Mouse (Mus musculus) forebrain, embryonic 14.5 days (tissue): ENCODE measurements at regions not wholly inside any gene's neighbourhood (a gene's known extent, or its start where the extent isn't known, plus 50 kb on each side); places are given as distances from the start of the nearest gene placed in this dataset.
"Not testable (repeated sequence)": the region's sequence is repeated elsewhere in the genome, so short reads cannot be mapped to it uniquely, and the experiment has no call there.

Experiments used
- ATAC-seq: fragments of 200-750 bp; cut with Nextera tagmentation; 2 replicates; pipeline ENCODE4 v1.8.0; 2017; ENCODE audit warnings: mild to moderate bottlenecking, moderate library complexity
- DNase-seq: peaks from one replicate; pipeline ENCODE4 v3.0.0-alpha.2; 2015; ENCODE audit warnings: low spot score
- H3K27ac ChIP-seq: fragments of 300-500 bp; sonication (generic); 2 replicates; pipeline ENCODE4 v1.5.1; 2014; ENCODE audit warnings: low read depth, mild to moderate bottlenecking, control low read depth, low read length, moderate library complexity
- H3K27me3 ChIP-seq: fragments of 300-500 bp; sonication (generic); replicated peaks from 2 replicates; pipeline ENCODE4 v1.6.1; 2014; ENCODE audit warnings: low read length, control low read depth, mixed read lengths; ENCODE audit not compliant: control insufficient read depth, insufficient read depth
- H3K36me3 ChIP-seq: fragments of 300-500 bp; sonication (generic); 2 replicates; pipeline ENCODE4 v1.6.1; 2014; ENCODE audit warnings: low read length, control low read depth; ENCODE audit not compliant: control insufficient read depth, insufficient read depth
- H3K4me1 ChIP-seq: fragments of 300-500 bp; sonication (generic); 2 replicates; pipeline ENCODE4 v1.6.1; 2014; ENCODE audit warnings: antibody characterized with exemption, low read length, control low read depth; ENCODE audit not compliant: control insufficient read depth, insufficient read depth
- H3K4me2 ChIP-seq: fragments of 300-500 bp; sonication (generic); 2 replicates; pipeline ENCODE4 v1.6.1; 2014; ENCODE audit warnings: mild to moderate bottlenecking, control low read depth, low read length
- H3K4me3 ChIP-seq: fragments of 300-500 bp; sonication (generic); 2 replicates; pipeline ENCODE4 v1.5.1; 2014; ENCODE audit warnings: low read depth, low read length, control low read depth
- H3K9ac ChIP-seq: fragments of 300-500 bp; sonication (generic); 2 replicates; pipeline ENCODE4 v1.6.1; 2014; ENCODE audit warnings: mild to moderate bottlenecking, low read length, control low read depth, moderate library complexity
- H3K9me3 ChIP-seq: fragments of 300-500 bp; sonication (generic); replicated peaks from 2 replicates; pipeline ENCODE4 v1.6.1; 2016; ENCODE audit warnings: low read length, control low read depth, mixed read lengths; ENCODE audit not compliant: control insufficient read depth
- WGBS: fragments of 180-500 bp; shearing (Covaris S2); extraction: QIAGEN DNeasy Blood & Tissue Kit; methylation state at CpG from one replicate; pipeline ENCODE4 v1.1.7; 2014; 5-methylcytosine and 5-hydroxymethylcytosine counted together

DNA sequence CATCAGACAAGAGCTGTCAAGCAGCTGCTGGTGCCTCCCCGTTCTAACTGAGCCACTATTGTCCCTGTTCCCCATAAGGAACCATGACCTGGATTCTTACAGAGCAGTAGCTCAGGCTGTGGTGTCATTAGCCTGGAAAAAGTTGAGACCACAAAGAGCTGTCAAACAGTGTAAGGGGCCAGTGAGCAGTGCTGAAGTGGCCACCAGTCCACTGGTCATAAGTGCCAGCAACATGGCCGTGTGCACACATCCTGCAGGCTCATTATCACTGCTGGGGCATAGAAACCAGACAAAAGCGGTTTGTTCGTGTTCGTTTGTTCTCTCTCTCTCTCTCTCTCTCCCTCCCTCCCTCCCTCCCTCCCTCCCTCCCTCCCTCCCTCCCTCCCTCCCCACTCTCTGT, 125.2 kb upstream of the Rybp start:
- Histone ChIP-seq H3K27me3 (0 out of 2 replicates have a peak, but pooled peaks cover 3% of the 10 kb centered on the region), H3K27ac (no peak overlapping the region), H3K36me3 (no peaks in the 10 kb centered on the region), H3K4me1 (no peaks in the 10 kb centered on the region), H3K9ac (no peak overlapping the region), H3K4me2 (no peak overlapping the region), H3K4me3 (no peak overlapping the region), H3K9me3 (no peaks in the 10 kb centered on the region)
- WGBS, result 12% methylated on average over 5 of the region's 5 CpGs
- DNase-seq (no peak), ATAC-seq (no peak)

DNA sequence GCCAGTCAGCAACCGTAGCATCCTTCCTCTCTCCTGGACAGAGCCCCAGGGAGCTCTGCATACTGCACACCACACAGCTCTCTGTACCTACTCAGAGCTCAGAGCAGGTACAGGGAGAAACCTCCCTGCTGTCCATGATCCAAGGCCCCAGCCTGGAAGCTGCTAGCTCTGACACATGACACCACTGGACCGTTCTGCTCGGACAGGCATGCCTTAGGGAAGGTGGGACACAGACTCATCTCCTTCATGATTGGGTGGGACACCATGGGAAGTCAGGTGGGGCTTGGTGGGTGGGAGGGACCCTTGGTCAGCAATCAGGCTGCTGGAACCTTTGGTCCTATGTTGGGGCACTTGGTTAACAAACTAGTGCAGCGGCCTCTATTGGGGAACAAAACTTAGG, 124.7 kb upstream of the Rybp start:
- H3K4me3 ChIP-seq, result no peak overlapping the region
- H3K4me1 ChIP-seq, result no peaks in the 10 kb centered on the region
- ATAC-seq (no peak), DNase-seq (no peak)
- H3K27me3 ChIP-seq, result 0 out of 2 replicates have a peak, but pooled peaks cover 3% of the 10 kb centered on the region
- H3K9me3 ChIP-seq, result no peaks in the 10 kb centered on the region
- 80% methylated on average over 4 of the region's 4 CpGs for WGBS
- no peaks in the 10 kb centered on the region for H3K36me3 ChIP-seq
- H3K9ac ChIP-seq, result no peak overlapping the region
- H3K27ac ChIP-seq, result no peak overlapping the region
- H3K4me2 ChIP-seq, result no peak overlapping the region

DNA sequence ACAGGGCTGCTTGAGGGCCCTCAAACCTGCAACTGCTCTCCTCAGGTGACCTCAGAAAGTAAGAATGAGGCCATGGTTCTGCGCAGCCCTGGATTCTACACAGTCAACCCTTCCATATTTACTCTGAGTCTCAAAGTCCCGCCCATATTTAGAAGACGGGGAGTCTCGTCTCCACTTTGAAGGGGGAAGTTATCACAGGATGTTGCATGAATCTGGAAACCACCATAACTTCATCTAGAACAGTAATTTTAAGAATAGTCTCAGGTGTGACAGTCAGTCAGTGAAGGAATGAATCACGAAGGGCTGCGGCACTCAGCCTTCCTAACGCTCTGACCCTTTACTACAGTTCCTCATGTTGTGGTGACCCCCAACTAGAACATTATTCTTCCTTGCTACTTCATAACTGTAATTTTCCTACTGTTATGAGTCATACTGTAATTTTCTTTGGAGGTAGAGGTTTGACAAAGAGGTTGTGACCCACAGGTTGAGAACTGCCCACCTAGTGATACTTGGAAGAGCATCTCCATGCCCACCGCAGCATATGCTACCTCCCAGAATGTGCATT, 122.9 kb upstream of the Rybp start:
- Histone ChIP-seq H3K4me2 (no peak overlapping the region), H3K4me3 (no peak overlapping the region), H3K36me3 (no peaks in the 10 kb centered on the region), H3K9me3 (no peaks in the 10 kb centered on the region), H3K4me1 (no peaks in the 10 kb centered on the region), H3K27ac (no peak overlapping the region), H3K27me3 (no peaks in the 10 kb centered on the region), H3K9ac (no peak overlapping the region)
- 97% methylated on average over 8 of the region's 8 CpGs for WGBS
- ATAC-seq (no peak), DNase-seq (no peak)

DNA sequence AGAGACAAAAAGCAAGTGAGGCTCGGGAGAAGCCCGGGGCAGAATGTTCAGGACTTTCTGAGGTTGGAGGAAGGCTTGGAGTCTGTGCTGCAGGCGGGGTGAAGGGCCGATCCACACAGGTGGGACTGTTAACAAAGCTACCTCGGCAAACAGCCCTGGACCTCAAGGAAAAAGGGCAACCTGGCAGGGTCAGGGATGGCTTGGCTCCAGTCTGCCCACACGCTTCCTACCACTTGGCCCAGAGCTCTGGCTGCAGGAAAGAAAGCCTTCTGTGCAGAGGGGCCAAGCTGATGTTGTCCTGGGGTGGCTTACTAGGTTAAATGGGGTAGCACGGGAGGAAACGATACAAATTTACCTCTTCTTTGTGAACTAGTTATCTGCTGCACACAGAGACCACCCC, 121.5 kb upstream of the Rybp start:
- no peak for ATAC-seq
- Histone ChIP-seq H3K4me1 (no peaks in the 10 kb centered on the region), H3K4me2 (no peak overlapping the region), H3K9me3 (no peaks in the 10 kb centered on the region), H3K27me3 (no peaks in the 10 kb centered on the region), H3K36me3 (no peaks in the 10 kb centered on the region), H3K27ac (no peak overlapping the region), H3K9ac (no peak overlapping the region), H3K4me3 (no peak overlapping the region)
- WGBS, result 85% methylated on average over 8 of the region's 8 CpGs
- no peak for DNase-seq

DNA sequence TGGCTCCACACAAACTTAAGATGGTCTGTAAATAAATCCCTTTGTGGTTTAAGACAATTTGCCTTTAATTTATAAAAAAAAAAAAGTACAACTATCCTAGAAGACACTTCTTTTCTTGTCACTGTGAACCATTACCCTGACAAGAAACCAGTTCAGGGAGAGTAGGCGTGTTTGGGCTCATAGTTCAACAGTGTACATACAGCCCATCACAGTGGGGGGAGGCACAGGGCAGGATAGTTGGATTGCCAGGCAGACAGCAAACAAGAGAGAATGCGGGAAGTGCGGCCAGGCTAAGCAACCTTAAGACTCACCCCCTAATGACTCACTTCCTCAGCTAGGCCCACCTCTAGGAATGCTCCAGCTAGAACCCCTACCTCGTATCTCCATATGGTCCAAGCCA, 119.2 kb upstream of the Rybp start:
- no peak for DNase-seq
- WGBS, result 93% methylated on average over 4 of the region's 4 CpGs
- H3K36me3 ChIP-seq, result no peaks in the 10 kb centered on the region

DNA sequence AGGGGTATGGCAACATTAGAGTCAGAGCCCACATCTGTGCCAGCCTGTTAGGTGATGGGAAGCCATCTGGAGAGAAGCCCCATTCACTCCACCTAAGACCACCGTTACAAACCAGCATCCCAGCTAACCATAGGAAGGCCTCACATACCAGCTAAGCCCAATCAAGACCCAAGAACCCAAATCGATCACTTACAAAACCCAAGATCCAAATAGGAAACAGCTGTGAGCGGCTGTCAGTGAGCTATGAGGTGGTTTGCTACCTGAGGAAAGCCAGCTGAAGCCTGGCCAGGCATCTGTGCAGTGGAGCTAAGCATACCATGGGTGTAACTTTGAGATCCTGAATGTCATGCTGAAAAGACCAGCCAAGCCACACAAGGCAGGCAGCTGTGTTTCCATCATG, 116.9 kb upstream of the Rybp start:
- H3K27me3 ChIP-seq, result no peaks in the 10 kb centered on the region
- no peak overlapping the region for H3K4me3 ChIP-seq
- 93% methylated on average over 3 of the region's 3 CpGs for WGBS
- no peak overlapping the region for H3K4me2 ChIP-seq
- H3K27ac ChIP-seq, result no peak overlapping the region
- no peaks in the 10 kb centered on the region for H3K9me3 ChIP-seq
- ATAC-seq, result no peak
- H3K4me1 ChIP-seq, result no peaks in the 10 kb centered on the region
- H3K36me3 ChIP-seq, result no peaks in the 10 kb centered on the region
- no peak for DNase-seq
- no peak overlapping the region for H3K9ac ChIP-seq

More for the DNA sequence above, 119.2 kb upstream of the Rybp start:
- ATAC-seq, result no peak
- H3K9me3 ChIP-seq, result no peaks in the 10 kb centered on the region
- no peak overlapping the region for H3K4me3 ChIP-seq
- H3K4me1 ChIP-seq, result no peaks in the 10 kb centered on the region
- H3K27ac ChIP-seq, result no peak overlapping the region
- H3K9ac ChIP-seq, result no peak overlapping the region
- no peaks in the 10 kb centered on the region for H3K27me3 ChIP-seq
- no peak overlapping the region for H3K4me2 ChIP-seq

DNA sequence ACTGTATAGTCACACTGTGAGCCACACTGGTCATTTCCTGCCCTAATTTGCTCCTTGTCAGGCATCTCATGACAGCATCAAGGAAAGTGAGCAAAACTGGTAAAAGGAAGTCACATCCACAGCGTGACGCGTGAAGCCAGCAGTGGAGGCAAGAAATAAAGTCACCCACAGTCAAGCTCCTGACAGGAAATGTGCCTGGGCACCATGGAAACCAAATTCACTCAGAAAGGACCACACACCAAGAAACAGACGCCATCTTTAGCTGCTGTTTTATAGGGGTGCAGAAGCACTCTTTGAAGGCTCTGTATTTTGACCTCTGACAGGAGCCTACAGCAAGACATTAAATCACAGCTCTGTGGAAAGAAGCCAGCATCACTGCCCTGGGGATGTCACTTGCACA, 115.4 kb upstream of the Rybp start:
- H3K9ac ChIP-seq, result no peak overlapping the region
- WGBS, result 74% methylated on average over 4 of the region's 4 CpGs
- H3K4me2 ChIP-seq, result no peak overlapping the region
- no peaks in the 10 kb centered on the region for H3K27me3 ChIP-seq
- no peaks in the 10 kb centered on the region for H3K36me3 ChIP-seq
- no peaks in the 10 kb centered on the region for H3K9me3 ChIP-seq
- H3K27ac ChIP-seq, result no peak overlapping the region
- ATAC-seq (no peak), DNase-seq (no peak)
- H3K4me1 ChIP-seq, result no peaks in the 10 kb centered on the region
- H3K4me3 ChIP-seq, result no peak overlapping the region

DNA sequence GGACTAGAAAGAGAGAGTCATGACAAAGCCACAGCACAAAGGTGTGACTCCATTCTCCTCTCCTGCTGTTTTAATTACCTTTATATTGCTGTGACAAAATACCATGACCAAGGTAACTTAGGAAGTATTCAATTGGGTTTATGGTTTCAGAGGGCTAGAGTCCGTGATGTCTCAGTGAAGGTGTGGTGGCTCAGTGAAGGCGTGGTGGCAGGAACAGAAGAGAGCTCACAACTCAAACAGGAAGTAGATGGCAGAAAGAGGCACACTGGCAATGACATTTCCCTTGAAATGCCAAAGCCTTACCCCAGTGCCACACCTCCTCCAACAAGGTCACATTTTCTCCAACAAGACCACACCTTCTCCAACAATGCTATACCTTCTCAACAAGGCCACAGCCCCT, 114.4 kb upstream of the Rybp start:
- no peaks in the 10 kb centered on the region for H3K4me1 ChIP-seq
- H3K4me3 ChIP-seq, result no peak overlapping the region
- no peaks in the 10 kb centered on the region for H3K27me3 ChIP-seq
- DNase-seq (no peak), ATAC-seq (no peak)
- H3K9ac ChIP-seq, result no peak overlapping the region
- H3K27ac ChIP-seq, result no peak overlapping the region
- whole genome bisulfite sequencing, result 85% methylated on average over 2 of the region's 2 CpGs
- H3K9me3 ChIP-seq, result no peaks in the 10 kb centered on the region
- no peak overlapping the region for H3K4me2 ChIP-seq
- no peaks in the 10 kb centered on the region for H3K36me3 ChIP-seq

DNA sequence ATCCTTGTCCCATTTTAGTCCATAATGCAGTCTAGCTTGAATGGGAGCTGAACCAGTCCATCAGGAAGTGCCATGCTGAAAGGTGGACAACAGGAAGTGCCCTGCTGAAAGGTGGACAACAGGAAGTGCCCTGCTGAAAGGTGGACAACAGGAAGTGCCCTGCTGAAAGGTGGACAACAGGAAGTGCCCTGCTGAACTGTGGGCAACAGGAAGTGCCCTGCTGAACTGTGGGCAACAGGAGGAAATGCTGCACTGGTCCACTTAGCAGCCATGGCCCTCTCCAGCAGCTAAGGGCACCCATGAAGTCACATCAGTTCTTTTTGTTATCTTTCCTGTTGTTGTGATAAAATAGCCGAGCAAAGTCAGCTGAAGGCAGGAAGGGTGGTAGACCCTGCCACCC, 112.1 kb upstream of the Rybp start:
- not testable (repeated sequence) for ATAC-seq, H3K9me3 ChIP-seq, DNase-seq, H3K9ac ChIP-seq, H3K27ac ChIP-seq, H3K27me3 ChIP-seq, H3K4me2 ChIP-seq, H3K4me1 ChIP-seq, H3K4me3 ChIP-seq, H3K36me3 ChIP-seq
- 79% methylated on average over 1 of the region's 1 CpGs for WGBS
